Mouse (Mus musculus) urinary bladder, postnatal 36 days (tissue): Measurements from ENCODE around the gene Tmem213.

ENCODE experiments used
- DNase-seq, 2 experiments: peaks; one replicate each; pipeline ENCODE4 v3.0.0; 2022; ENCODE audit warnings: low spot score in 2 of 2, mixed read lengths in 1 of 2

The Tmem213 gene

DNA sequence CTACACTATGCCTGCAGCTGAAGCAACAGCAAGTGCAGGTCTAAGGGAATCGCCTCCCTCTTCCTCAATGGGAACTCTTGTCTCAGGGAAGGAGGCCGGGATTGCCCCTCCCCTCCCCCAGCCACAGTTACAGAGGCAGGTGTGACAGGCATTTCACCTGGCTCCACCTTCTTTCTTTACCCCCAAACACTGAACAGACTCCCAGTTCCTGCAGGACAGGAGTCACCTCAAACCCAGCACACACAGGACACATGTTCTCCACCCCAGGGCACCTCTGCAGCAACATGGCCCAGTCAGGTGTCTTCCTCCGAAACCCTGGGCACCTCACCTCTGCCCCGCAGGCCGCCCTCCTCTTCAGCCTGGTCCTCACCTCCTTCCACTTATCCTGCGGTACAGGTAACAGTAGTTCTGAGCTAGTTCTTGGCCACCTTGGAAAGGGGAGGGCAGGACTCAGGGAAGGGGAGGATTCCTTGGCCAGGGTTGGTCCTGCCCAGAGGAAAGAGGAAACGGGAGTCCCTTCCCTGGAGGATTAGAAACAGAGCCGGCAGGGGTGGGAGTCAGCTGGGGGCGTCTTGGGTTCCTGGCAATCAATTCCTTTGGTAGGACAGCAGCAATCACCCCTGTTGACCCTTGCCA lies at the start of gene Tmem213:
Gene Tmem213 (plus strand): TSS at position 96 of the 636 bp plus-strand sequence.
- no peak for DNase-seq

DNA sequence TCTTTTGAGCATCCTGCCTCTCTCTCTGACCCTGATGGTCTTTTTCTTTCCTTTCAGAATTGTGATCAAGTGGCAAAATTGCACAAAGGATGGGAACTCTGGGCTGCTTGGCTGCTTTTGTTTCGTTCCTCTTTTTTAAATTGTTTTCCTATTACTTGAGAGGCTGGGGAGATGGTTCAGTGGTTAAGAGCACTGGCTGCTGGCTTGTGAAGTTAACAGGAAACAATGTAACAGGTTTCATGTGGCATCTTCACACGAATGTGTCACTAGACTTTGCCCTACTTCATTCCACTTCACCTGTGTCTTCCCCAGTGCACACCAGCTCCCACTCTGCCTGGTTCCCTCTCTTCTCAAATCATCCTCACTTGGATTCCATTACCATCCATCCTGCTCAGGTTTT lies 44.4 kb upstream of the Tmem213 start:
- no peak for DNase-seq

DNA sequence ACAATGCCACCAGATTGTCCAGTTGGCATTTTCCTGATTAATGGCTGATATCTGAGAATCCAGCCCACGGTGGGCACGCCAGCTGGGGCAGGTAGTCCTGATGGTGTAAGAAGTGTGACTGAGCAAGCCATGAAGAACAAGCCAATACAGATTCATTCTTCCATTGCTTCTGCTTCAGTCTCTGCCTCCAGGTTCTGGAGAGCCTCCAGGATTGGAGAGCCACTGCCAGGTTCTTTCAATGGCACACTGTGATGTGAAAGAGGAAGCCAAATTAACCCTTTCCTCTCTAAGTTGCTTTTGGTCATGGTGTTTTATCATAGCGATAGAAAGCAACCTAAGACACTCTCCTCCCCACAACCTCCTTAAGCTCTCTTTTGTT lies 43.9 kb upstream of the Tmem213 start:
- DNase-seq = no peak

DNA sequence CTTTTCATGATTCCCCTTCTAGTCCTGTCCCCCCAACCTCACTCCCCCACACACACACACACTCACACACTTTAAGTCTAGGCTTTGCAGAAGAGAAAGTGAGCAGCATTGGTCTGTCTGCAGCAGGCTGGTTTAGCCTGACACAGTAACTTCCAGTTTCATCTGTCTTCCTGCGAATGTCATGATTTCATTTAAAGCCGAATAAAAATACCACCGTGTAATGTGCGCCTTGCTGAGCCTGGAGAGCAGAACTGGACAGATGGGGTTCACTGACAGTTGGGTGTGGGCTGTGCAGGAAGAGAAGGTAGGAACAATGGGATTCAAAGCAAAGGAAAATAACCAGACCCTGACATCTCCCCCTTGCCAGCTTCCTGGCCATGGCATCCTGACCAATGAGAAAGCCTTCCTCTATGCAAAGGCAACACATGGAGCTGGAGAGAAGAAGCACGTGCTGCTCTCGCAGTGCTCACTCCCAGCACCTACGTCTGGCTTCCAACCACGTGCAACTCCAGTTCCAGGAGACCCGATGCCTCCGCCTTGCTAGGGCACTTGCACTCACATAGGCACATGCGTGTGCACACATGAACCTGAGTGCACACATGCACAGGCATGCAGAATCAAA lies 43.4 kb upstream of the Tmem213 start:
- no peak for DNase-seq

DNA sequence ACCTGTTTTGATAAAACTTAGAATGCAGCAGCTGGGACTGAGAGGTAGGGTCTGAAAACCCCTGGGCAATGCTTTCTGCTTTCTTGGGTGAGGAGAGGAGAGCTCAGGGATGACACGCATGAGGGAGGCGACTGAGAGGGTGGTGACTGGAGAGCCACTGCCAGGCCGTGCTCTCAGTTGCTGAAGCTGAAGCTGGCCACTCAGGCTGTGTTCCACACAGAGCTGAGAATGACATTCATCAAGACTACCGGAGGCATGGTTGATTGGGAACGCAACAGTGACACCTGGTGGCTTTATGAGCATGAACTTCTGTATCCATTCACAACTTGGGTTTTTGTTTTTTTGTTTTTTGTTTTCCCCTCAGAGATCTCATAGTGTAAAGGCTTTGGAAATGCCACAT lies 42.8 kb upstream of the Tmem213 start:
- DNase-seq = peak; percentile 32 to 38

DNA sequence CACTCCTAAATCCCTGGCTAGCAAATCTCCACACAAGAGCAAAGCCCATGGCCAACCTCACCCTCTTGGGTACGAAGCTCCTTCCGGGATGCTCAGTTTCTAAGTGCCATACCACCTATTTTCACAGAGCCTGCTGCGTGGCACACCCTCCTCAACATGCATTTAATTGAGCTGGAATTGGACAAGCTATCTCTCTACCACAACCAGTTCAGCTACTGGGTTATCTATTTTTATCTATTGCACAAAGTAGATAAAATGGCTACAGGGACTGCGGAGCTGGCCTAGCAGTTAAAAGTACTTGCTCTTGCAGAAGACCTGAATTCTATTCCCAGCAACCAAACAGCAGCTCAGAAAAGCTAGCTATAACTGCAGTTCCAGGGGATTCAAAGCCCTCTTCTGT lies 37.8 kb upstream of the Tmem213 start:
- no peak for DNase-seq

DNA sequence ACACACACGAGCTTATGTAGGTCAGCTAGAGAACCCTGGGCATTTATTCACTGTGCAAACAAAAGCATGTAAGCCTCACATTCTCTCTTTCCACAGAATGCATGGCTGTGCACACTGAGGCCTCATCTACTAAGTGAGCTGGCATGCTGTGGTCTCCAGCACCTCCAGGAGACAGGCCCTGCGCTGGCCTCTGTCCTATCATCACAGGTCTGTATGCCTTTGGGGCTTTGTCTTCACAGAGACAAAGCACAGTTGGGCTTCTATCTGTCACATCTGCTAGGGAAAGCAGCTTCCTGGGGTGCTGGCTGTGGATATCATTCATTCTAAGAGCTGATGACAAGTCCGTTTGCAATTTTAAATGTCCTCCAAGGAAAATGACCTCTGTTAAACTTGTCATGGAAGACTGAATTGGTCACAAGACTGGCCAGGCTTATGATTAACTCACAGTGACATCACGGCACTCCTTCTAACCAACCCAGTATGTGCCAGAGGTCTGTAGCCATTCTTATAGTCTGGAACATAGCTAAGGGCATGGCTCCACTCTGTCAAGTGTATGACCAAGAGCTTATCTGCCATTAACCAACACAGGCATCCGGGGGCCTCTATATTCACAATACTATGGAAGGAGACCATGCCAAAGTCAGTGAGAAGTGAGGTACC lies 36.8 kb upstream of the Tmem213 start:
- no peak for DNase-seq

DNA sequence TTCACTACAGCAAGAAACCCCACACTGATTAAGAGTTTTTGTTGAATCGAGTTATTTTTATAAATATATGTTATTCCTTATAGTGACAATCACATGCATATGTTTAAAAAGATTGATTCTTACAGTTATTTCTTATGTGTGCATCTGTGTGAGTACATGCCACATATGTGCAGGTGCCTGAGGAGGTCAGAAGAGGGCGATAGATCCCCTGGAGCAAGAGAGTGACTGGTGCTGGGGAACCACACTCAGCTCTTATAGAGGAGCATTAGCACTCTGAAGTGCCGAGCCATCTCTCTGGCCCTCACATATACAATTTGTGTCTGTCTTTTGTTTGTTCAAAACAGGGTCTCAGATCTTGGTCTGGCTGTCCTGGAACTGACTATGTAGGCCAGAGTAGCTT lies 35.5 kb upstream of the Tmem213 start:
- DNase-seq = no peak

DNA sequence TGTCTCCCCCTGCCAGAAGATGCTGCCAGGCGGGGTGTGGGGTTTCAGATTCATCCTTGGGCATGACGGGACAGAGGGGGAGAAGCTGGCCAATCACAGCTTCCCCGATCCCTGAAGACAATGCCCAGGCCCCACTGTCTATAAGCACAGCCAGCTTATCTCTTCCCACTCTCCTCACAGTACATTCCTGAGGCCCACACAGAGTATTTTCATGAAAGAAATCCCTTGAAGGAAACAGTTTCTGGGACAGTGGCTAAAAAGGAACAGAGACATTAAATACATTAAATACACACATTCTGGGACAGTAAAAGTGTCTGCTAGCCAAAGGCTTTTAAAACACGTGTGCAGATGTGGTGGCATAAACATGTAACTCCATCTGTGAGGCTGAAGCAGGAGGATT lies 28.7 kb upstream of the Tmem213 start:
- no peak for DNase-seq

DNA sequence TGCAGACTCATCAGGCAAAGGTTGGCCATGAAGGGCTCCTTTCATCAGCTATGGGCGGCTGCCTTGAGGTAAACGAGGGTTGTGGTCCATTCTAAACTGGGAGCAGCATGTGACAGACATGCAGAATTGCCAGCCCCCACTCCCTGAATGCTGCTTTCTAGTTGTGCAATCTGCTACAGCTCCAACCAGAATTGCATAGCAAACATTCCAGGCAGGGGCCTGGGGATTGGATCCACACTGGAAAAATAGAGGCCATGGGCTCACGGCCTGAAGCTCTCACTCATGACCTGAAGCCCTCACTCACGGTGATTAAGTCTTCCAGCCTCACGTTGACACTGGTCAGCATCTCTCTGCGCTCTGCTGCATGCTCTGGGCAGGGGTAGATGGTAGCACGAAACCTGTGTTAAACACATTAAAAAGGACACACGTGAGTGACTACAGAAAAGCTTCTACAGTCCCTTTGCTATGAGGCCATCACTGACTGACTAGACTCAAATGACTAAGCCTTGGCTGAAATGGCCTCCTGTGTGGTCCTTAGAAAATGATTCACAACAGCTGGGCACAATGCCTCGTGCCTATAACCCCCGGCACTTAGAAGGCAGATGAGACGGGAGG lies 27.2 kb upstream of the Tmem213 start:
- no peak for DNase-seq

DNA sequence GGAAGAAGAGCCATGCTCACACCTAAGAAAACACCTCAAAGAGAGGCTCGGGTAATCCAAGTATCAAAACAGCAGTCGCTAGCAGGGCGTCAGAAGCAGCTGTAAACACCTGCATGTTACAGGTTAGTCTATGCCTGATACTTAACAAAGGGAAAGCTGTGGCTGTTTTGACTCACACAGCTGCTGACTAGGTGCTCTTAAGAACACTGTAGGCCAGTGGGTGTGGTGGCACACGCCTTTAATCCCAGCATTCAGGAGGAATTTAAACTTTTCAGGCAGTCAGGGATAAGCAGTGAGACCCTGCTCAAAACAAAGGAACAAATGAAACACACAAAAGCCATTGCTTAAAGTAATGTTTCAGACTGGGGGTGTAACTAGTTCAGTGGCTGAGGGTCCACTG lies 25.9 kb upstream of the Tmem213 start:
- no peak for DNase-seq

DNA sequence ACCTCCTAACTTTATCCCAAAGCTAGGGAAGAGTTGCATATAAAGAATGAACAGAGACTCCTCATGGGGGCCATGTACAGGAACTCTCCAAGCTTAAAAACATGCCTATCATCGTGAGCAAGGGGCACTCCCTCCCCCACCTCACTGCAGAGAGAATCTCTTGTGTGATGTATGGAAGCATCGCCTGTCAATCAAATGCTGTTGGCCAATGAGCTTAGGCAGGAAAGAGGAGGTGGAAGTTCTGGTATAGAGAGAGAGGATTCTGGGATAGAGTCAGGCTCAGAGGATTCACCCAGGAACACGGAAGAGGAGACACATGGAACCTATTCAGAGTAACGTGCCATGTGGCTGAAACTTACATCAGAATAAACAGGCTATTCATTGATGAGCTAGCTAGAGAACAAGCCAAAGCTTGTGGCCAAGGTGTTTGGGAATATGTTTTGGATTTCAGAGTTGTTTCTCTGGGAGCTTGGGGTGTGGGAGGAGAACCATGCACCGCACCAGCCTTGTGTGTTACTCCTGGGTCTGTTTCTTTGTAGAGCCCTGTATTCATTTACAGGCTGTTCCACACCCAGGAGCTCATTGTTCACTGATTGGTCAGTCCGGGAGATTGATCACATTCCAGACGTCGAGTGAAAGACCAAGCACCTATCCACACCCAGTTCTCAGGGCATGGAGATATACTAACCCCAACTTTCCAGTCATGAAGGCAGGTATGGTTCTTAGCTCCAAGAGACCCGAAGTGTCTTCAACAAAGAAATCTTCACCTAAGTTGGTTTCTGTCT lies 21.6 kb upstream of the Tmem213 start:
- DNase-seq = no peak

DNA sequence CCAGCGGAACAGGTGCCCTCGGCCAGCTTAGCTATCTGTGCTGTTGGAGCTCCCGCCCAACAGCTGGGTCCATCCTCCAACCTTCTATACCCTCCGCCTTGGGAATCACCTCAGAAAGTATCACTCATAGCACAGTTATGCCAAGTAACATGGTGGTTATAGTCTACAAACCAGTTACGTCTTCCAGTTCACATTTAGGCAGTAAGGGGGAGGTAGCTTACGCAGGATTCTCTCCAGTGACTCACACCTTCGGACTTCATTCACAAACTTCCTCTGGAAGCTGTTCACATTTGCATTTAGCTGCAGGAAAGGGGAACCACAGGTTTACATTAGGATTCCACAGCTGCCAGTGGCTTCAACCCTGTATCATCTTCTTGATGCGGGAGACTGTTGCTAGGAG lies 16.5 kb upstream of the Tmem213 start:
- DNase-seq = no peak

DNA sequence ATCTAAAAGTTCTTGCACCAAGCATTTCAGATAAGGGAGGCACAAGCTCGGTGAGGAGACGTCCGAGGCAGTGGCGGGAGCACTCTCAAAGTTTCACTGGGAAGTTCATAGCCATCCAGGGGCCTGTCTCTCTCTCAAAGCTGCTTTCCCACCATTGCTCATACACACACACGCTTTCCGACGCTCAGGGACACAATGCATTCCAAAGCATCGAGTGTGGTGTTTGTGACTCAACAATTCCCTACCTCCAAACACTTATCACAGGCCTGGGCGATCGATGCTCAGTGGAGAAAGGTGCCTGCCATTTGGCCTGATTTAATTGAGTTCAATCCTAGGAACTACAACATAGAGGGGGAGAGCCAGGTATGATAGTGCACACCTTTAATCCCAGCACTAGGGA lies 14.4 kb upstream of the Tmem213 start:
- no peak for DNase-seq

DNA sequence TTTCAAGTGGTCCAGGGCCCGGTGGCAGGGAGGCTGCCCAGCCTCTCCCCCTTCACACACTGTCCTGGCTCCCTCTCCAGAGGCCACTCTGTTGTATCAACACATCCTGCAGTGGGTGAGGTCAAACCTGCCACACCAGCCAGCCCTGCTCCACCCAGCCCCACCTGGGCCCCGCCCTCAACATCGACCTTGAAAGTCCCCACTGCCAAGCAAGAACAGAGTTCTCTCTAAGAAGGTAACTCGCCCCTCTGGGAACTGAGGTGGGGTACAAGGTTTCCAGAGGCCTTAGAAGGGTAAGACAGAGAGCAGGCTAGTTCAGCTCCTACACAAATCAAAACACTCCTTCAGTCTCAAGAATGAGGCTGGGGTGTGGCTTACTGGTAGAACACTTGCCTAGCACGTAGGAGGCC lies 12.1 kb upstream of the Tmem213 start:
- DNase-seq = peak; percentile 26 to 40

DNA sequence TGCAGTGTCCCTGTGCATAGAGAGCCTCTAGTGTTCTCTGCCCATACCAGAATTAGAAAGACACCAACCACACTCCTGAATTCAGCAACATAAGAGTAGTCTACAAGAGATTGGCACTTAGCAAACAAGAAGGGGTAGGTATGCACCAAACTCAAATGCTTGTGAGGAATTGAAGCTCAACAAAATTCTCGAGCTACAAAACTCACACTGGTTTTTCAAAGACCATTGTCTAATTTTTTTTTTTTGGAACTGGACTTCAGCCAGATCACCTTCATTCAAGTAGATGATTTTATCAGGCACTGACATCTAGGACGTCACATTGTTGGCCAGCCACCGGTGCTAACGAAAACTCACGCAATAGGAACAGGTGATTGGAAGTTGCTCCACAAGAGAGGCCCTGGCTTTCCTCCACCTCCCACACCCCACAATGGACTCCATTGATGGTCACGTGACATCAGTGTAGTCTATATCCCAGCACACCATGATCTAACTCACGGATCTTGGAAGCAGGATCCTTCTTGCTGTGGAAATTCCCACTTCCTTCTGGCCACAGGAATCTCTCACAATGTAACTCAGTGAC lies 6.7 kb upstream of the Tmem213 start:
- DNase-seq = no peak

DNA sequence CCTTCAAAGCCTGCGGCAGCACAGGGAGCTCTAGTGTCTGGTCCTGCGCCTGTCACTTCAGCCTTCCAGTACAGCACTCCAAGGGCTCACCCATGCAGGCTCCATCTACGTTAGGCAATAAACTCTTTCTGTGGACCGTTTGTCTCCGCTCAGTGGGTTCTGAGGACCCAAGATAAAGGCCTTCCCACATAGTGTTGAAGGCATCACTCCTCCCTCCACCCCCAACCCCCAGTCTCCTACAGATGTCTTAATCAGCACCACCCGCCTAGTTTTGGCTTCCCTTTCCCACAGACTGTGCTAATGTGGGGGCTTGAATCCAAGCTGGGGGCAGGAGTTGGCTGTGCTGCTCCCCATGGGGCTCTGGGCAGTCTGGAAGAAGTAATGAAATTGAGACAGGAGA lies 5.3 kb upstream of the Tmem213 start:
- no peak for DNase-seq

DNA sequence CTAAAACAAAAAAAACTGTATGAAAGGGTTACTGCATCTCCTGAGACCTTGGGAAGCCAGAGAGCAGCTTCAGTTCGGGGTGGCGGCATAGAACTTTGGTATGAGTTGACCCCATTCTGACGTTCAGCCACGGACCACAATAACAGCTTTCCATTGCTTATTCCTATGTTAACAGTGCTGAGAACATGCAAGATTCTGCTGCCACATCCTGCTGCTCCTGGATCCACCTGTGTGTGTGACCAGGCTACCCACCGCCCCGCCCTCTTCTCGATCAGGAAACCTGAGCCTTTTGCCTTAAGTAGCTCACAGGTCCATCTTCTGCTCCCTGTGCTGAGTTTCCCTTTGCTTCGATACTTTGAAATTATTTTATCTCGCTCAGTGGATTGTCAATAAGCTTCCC lies 3.1 kb upstream of the Tmem213 start:
- DNase-seq = no peak

DNA sequence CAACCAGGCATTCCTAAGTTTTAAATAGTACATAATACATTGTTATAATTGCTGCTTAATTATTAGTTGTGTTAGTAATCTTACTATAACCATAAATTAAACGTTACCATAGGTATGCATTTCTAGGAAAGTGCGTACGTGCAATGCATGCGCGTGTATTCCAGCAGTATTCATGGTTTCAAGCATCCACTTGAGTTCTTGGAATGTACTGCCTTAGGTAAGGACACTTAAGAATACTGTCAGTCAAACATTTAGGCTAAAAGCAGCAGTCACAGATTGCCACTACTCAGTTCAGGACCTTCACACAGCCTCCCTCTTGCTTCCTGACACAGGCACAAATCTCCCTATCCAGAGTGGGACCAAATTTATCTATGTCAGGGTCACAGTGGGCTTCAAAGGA lies 606 bp upstream of the Tmem213 start:
- DNase-seq = no peak

DNA sequence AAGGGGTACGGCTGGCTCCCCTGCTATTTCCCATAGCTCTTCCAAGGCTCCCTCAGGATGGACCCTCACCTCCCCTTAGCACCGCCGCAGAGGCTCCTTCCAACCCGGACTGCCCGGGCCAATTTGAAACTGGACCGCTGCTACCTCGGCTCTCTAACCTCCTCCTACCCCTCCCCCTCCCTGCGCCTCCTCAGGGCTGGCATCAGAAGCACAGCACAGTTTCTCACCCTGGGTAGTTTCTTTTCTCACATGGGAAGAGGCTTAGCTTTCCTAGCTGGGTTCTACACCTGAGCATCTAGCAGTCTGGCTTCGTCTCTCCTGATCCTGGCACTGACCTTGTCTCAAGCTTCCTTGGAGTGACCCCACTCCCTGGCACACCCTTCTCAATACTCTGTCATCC lies 816 bp downstream of the Tmem213 start:
- no peak for DNase-seq

DNA sequence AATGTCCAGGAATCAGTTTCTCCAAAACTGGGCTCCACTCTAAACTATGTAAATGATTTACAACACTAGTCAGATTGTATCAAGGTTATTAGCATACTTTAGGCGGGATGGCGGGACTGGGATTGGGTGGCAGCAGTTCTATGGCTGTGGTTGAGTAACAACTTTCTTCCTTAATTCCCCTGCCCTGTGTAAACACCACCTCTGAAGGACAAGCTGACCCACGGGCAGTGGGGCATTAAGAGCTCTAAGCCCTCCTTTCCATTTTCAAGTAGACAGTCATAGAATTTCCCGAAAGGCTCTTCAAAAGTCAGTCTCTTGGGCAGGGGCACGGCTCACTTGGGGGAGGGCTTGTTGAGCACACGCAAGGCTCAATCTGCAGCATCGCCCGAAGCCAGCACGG lies 1.8 kb downstream of the Tmem213 start:
- DNase-seq = no peak
